Mouse (Mus musculus) thymus, adult 2 months (tissue): Measurements from ENCODE around the gene Pitpna.
A peak's percentile ranks its signal among the peaks of the same experiment; 100 is the strongest.

Source experiments
- CTCF ChIP-seq: fragments of 200-500 bp; IDR thresholded peaks from 2 replicates; pipeline ENCODE4 v1.5.1; 2012; ENCODE audit warnings: mild to moderate bottlenecking, control low read depth, low read length, moderate library complexity, borderline replicate concordance; ENCODE audit not compliant: control insufficient read depth, poor library complexity, insufficient read depth; ENCODE audit errors: extremely low read depth
- POLR2A ChIP-seq: fragments of 200-500 bp; IDR thresholded peaks from 2 replicates; pipeline ENCODE4 v1.6.1; 2012; ENCODE audit warnings: mild to moderate bottlenecking, low read length, control low read depth, moderate library complexity; ENCODE audit not compliant: control insufficient read depth, poor library complexity, insufficient read depth; ENCODE audit errors: extremely low read depth

DNA sequence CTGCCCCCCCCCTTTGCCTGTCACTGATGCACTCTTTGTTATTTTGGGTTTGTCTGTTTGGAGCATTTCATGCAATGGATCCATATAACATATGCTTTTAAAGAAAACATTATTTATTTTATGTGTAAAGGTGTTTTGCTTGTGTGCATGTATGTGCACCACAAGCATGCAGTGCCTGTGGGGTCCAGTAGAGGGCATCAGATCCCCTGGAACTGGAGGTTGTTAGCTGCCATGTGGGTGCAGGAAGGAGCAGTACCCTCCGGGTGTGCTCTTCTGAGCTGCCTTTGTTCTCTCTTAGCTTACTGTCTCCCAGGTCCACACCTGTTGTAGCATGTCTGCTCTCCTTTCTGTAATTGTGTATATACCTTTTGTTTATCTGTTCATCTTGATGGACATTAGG lies 29.8 kb upstream of the Pitpna start:
- TF ChIP-seq CTCF (0 out of 2 replicates have a peak, but pooled peaks have one; percentile 25), POLR2A (no peak)
